In the genomic region with DNA sequence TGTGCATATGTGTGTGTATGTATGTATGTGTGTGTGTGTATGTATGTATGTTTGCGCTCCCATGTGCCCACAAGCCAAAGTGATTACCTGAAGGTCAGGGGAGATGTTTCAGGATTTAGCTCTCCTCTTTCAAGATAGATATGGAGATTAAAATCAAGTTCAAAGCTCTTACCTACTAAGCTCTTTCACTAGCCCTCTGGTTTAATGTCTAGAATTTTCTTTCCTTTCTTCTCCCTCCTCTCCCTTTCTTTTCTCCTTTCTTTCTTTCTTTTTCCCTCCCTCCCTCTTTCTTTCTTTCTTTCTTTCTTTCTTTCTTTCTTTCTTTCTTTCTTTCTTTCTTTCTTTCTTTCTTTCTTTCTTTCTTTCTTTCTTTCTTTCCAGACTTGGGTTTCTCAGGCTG, we compare ENCODE assay signal across 12 mouse cellular contexts. TPM values are rescaled to one million over a fixed set of nuclear protein-coding genes. Genes with fewer than 3 reads are reported as not detected.
DNase-seq lines count a peak whose midpoint lies in the region; ATAC-seq and TF ChIP-seq lines count a peak whose summit lies in the region.
"Had no signal": no experiment of that assay in that cellular context is flagged by ENCODE, and none has a peak within 500 bp of the region (broad histone marks: within the 10 kb centered on the region; RNA-seq: fewer than 3 reads in every experiment).

Gene Dgke, minus strand, starts transcription at position 101 of the 400 bp plus-strand sequence.

- TF ChIP-seq CTCF in forebrain, postnatal 0 days (IDR thresholded peaks at IDR 0.05; ENCODE audit: low read depth), result no peak
- TF ChIP-seq CTCF in lung, embryonic 14.5 days (IDR thresholded peaks at IDR 0.05; ENCODE audit: low read depth), result no peak

- WGBS in forebrain, postnatal 0 days, result 97% methylated on average over 1 of the region's 1 CpGs
- WGBS in forebrain, embryonic 10.5 days, result 100% methylated on average over 1 of the region's 1 CpGs
- WGBS in lung, embryonic 14.5 days, result 96% methylated on average over 1 of the region's 1 CpGs
- 87% methylated on average over 1 of the region's 1 CpGs for WGBS in embryonic facial prominence, embryonic 10.5 days
- WGBS in neural tube, embryonic 13.5 days, result 100% methylated on average over 1 of the region's 1 CpGs
- 93% methylated on average over 1 of the region's 1 CpGs for WGBS in intestine, embryonic 16.5 days

- H3K27ac ChIP-seq in forebrain, postnatal 0 days (ENCODE audit: low read depth, low read length), result no peak within 1 kb of the TSS
- H3K27ac ChIP-seq in forebrain, embryonic 10.5 days, result no peak within 1 kb of the TSS
- peak within 1 kb of the TSS; percentile 58 for H3K27ac ChIP-seq in lung, embryonic 14.5 days (ENCODE audit: low read depth)
- 0 out of 2 replicates have a peak within 1 kb of the TSS, but pooled peaks have one; percentile 16 for H3K27ac ChIP-seq in embryonic facial prominence, embryonic 10.5 days (replicated peaks)
- no peak within 1 kb of the TSS for H3K27ac ChIP-seq in neural tube, embryonic 13.5 days (replicated peaks)
- no peak within 1 kb of the TSS for H3K27ac ChIP-seq in intestine, embryonic 16.5 days (ENCODE audit: low read length)

- no peak within 1 kb of the TSS for H3K9ac ChIP-seq in forebrain, postnatal 0 days
- H3K9ac ChIP-seq in lung, embryonic 14.5 days, result no peak within 1 kb of the TSS
- no peak within 1 kb of the TSS for H3K9ac ChIP-seq in neural tube, embryonic 13.5 days
- no peak within 1 kb of the TSS for H3K9ac ChIP-seq in intestine, embryonic 16.5 days (ENCODE audit: low read depth, low read length)

- no peaks in the 10 kb centered on the region for H3K36me3 ChIP-seq in forebrain, postnatal 0 days (ENCODE audit: insufficient read depth)
- H3K36me3 ChIP-seq in forebrain, embryonic 10.5 days (replicated peaks), result no peaks in the 10 kb centered on the region
- H3K36me3 ChIP-seq in lung, embryonic 14.5 days (ENCODE audit: insufficient read depth), result no peaks in the 10 kb centered on the region
- H3K36me3 ChIP-seq in embryonic facial prominence, embryonic 10.5 days (replicated peaks), result no peaks in the 10 kb centered on the region
- no peaks in the 10 kb centered on the region for H3K36me3 ChIP-seq in neural tube, embryonic 13.5 days
- no peaks in the 10 kb centered on the region for H3K36me3 ChIP-seq in intestine, embryonic 16.5 days (ENCODE audit: control insufficient read depth, insufficient read depth, low read length)

- H3K4me2 ChIP-seq in forebrain, postnatal 0 days (ENCODE audit: low read depth), result no peak within 1 kb of the TSS
- no peak within 1 kb of the TSS for H3K4me2 ChIP-seq in lung, embryonic 14.5 days
- H3K4me2 ChIP-seq in neural tube, embryonic 13.5 days, result no peak within 1 kb of the TSS
- no peak within 1 kb of the TSS for H3K4me2 ChIP-seq in intestine, embryonic 16.5 days (ENCODE audit: low read depth, low read length)
- H3K4me2 ChIP-seq: liver, embryonic 11.5 days had no signal

- no peaks in the 10 kb centered on the region for H3K9me3 ChIP-seq in forebrain, postnatal 0 days (ENCODE audit: low read length)
- H3K9me3 ChIP-seq in forebrain, embryonic 10.5 days, result no peaks in the 10 kb centered on the region
- no peaks in the 10 kb centered on the region for H3K9me3 ChIP-seq in lung, embryonic 14.5 days (ENCODE audit: low read depth, low read length)
- H3K9me3 ChIP-seq in embryonic facial prominence, embryonic 10.5 days, result no peaks in the 10 kb centered on the region
- H3K9me3 ChIP-seq in neural tube, embryonic 13.5 days, result no peaks in the 10 kb centered on the region
- H3K9me3 ChIP-seq in intestine, embryonic 16.5 days (ENCODE audit: control insufficient read depth, low read length), result no peaks in the 10 kb centered on the region

- no peak for ATAC-seq in forebrain, postnatal 0 days
- no peak for ATAC-seq in lung, embryonic 14.5 days (ENCODE audit: insufficient read depth)
- ATAC-seq in neural tube, embryonic 13.5 days (ENCODE audit: low read depth), result no peak
- no peak for ATAC-seq in intestine, embryonic 16.5 days
- ATAC-seq: intestine, postnatal 0 days had no signal

- DNase-seq in forebrain, postnatal 0 days, result no peak
- DNase-seq in forebrain, embryonic 10.5 days (ENCODE audit: extremely low spot score, low spot score), result no peak
- no peak for DNase-seq in lung, embryonic 14.5 days
- no peak for DNase-seq in lung, postnatal 4 days
- DNase-seq in embryonic facial prominence, embryonic 10.5 days (ENCODE audit: low spot score), result no peak
- no peak for DNase-seq in cerebellum, postnatal 10 days
- DNase-seq: embryo, embryonic 11 days had no signal

- H3K4me1 ChIP-seq in forebrain, postnatal 0 days (ENCODE audit: insufficient read depth), result no peaks in the 10 kb centered on the region
- peaks cover 6% of the 10 kb centered on the region; the same call in 1 of the 2 replicates for H3K4me1 ChIP-seq in forebrain, embryonic 10.5 days
- H3K4me1 ChIP-seq in lung, embryonic 14.5 days (ENCODE audit: insufficient read depth), result no peaks in the 10 kb centered on the region
- peaks cover 10% of the 10 kb centered on the region for H3K4me1 ChIP-seq in embryonic facial prominence, embryonic 10.5 days
- no peaks in the 10 kb centered on the region for H3K4me1 ChIP-seq in neural tube, embryonic 13.5 days (replicated peaks)
- no peaks in the 10 kb centered on the region for H3K4me1 ChIP-seq in intestine, embryonic 16.5 days (ENCODE audit: control insufficient read depth, insufficient read depth, low read length)

- H3K27me3 ChIP-seq in forebrain, postnatal 0 days (ENCODE audit: insufficient read depth, low read length), result no peaks in the 10 kb centered on the region
- H3K27me3 ChIP-seq in forebrain, embryonic 10.5 days (ENCODE audit: poor library complexity, severe bottlenecking), result no peaks in the 10 kb centered on the region
- H3K27me3 ChIP-seq in lung, embryonic 14.5 days (ENCODE audit: insufficient read depth, low read length), result no peaks in the 10 kb centered on the region
- H3K27me3 ChIP-seq in embryonic facial prominence, embryonic 10.5 days (replicated peaks; ENCODE audit: low read depth, poor library complexity, severe bottlenecking), result no peaks in the 10 kb centered on the region
- no peaks in the 10 kb centered on the region for H3K27me3 ChIP-seq in neural tube, embryonic 13.5 days
- no peaks in the 10 kb centered on the region for H3K27me3 ChIP-seq in intestine, embryonic 16.5 days (replicated peaks; ENCODE audit: control insufficient read depth, insufficient read depth, low read length)

- H3K4me3 ChIP-seq in forebrain, postnatal 0 days (ENCODE audit: low read depth, low read length), result no peak within 1 kb of the TSS
- no peak within 1 kb of the TSS for H3K4me3 ChIP-seq in forebrain, embryonic 10.5 days
- no peak within 1 kb of the TSS for H3K4me3 ChIP-seq in lung, embryonic 14.5 days (ENCODE audit: low read depth, low read length)
- H3K4me3 ChIP-seq in embryonic facial prominence, embryonic 10.5 days, result no peak within 1 kb of the TSS
- no peak within 1 kb of the TSS for H3K4me3 ChIP-seq in neural tube, embryonic 13.5 days
- no peak within 1 kb of the TSS for H3K4me3 ChIP-seq in intestine, embryonic 16.5 days (ENCODE audit: low read length)
- H3K4me3 ChIP-seq: myocyte had no signal

RNA-seq across cellular contexts. Expression of gene Dgke, which starts in this region (rescaled TPM):
- 30.5 and 37.8 TPM in 2 replicates for total RNA-seq in forebrain, postnatal 0 days (2014; rRNA removed)
- 10.5 and 14.6 TPM in 2 replicates for polyA plus RNA-seq in forebrain, postnatal 0 days (2015; fragmentation: Nextera tagmentation; extraction: Ambion mirVana)
- 4.3 and 4.8 TPM in 2 replicates for polyA plus RNA-seq in forebrain, embryonic 10.5 days (2016; fragmentation: Nextera tagmentation; extraction: Ambion mirVana)
- 5.5 and 5.8 TPM in 2 replicates for polyA plus RNA-seq in lung, embryonic 14.5 days (2014; fragmentation: Nextera tagmentation; extraction: Ambion mirVana)
- polyA plus RNA-seq in embryonic facial prominence, embryonic 10.5 days (2016; fragmentation: Nextera tagmentation; extraction: Ambion mirVana), result 4.5 and 4.7 TPM in 2 replicates
- 13.5 and 15.6 TPM in 2 replicates for polyA plus RNA-seq in neural tube, embryonic 13.5 days (2015; fragmentation: Nextera tagmentation; extraction: Ambion mirVana)
- 2.3 TPM in 2 replicates for polyA plus RNA-seq in intestine, embryonic 16.5 days (2015; fragmentation: Nextera tagmentation; extraction: Ambion mirVana)

Comparison
In these comparisons a context has a peak if more than half of its experiments do, and no peak if none do; other contexts are left out.
1. H3K27ac ChIP-seq: peak in lung, embryonic 14.5 days (single experiment) and embryonic facial prominence, embryonic 10.5 days (single experiment); none in forebrain, postnatal 0 days (single experiment), forebrain, embryonic 10.5 days (single experiment), neural tube, embryonic 13.5 days (single experiment) and intestine, embryonic 16.5 days (single experiment).